Mouse (Mus musculus) gastrocnemius, postnatal 36 days (tissue): ENCODE data around the gene Arl8b. TPM values are rescaled to one million over a fixed set of nuclear protein-coding genes. Genes with fewer than 3 reads are reported as not detected.

Experiments used
- DNase-seq, 2 experiments: peaks; one replicate each; pipeline ENCODE4 v3.0.0; 2022
- intact Hi-C: fragments of 180-260 bp; cut with DNase I; formaldehyde crosslinking; loops from one replicate; pipeline ENCODE4 v1.15.1; 2025
- total RNA-seq, 2 experiments: library from RNA; stranded (reverse); gene quantifications; 2 replicates each; pipeline ENCODE4 v1.2.3; 2021

The Arl8b gene
- total RNA-seq, 2 experiments from 2014 or later: 94.7 to 103 TPM

- intact Hi-C loops: no loop called here
- DNase-seq: no peak
Observed at GRCm38 (mm10) chr6:108870421-108870820, 87.5 kb downstream of the Arl8b start.

- intact Hi-C loops: no loop called here
- no peak for DNase-seq
Observed at GRCm38 (mm10) chr6:108871251-108871650, 88.4 kb downstream of the Arl8b start.

Other genes with a start within 250 kb of the Arl8b start
- gene Bhlhe40, start 122.5 kb upstream of the Arl8b start, total RNA-seq: 100 to 1,000 TPM in 1 of 2 experiments, 10 to 100 TPM in 1; 71.8 to 106 TPM
- gene Edem1, start 45.5 kb downstream of the Arl8b start, total RNA-seq: 1 to 10 TPM; 7.1 to 9.8 TPM